Mouse (Mus musculus) adrenal gland, postnatal 36 days (tissue): ENCODE measurements around the gene Cntn4. TPM values are rescaled to one million over a fixed set of nuclear protein-coding genes. Genes with fewer than 3 reads are reported as not detected.

ENCODE experiments used
- DNase-seq, 2 experiments: peaks; one replicate each; pipeline ENCODE4 v3.0.0; 2021; ENCODE audit warnings: mixed read lengths in 1 of 2
- total RNA-seq, 2 experiments: library from RNA; stranded (reverse); gene quantifications; 2 replicates each; pipeline ENCODE4 v1.2.3; 2021

Cntn4 gene
- total RNA-seq, 2 experiments from 2014 or later, result 0.86 to 1.4 TPM

GRCm38 (mm10) chr6:106078629-106079028, 401.2 kb downstream of the Cntn4 start:
- no peak for DNase-seq

GRCm38 (mm10) chr6:106097856-106098255, 420.4 kb downstream of the Cntn4 start:
- DNase-seq, result no peak

- DNase-seq, result peak; percentile 52 to 64
Measured at GRCm38 (mm10) chr6:106118523-106119081, 441.1 kb downstream of the Cntn4 start.

GRCm38 (mm10) chr6:106153530-106153929, 476.1 kb downstream of the Cntn4 start:
- DNase-seq, result no peak

GRCm38 (mm10) chr6:106155362-106155761, 477.9 kb downstream of the Cntn4 start:
- DNase-seq, result no peak

- no peak for DNase-seq
Measured at GRCm38 (mm10) chr6:106177546-106177945, 500.1 kb downstream of the Cntn4 start.

- no peak for DNase-seq
Measured at GRCm38 (mm10) chr6:106181596-106181995, 504.1 kb downstream of the Cntn4 start.

- no peak for DNase-seq
Measured at GRCm38 (mm10) chr6:106200974-106201373, 523.5 kb downstream of the Cntn4 start.

- peak; percentile 66 to 67 for DNase-seq
Measured at GRCm38 (mm10) chr6:106207401-106207800, 529.9 kb downstream of the Cntn4 start.

GRCm38 (mm10) chr6:106213071-106213470, 535.6 kb downstream of the Cntn4 start:
- peak in 1 of 2 experiments; percentile 6 for DNase-seq

GRCm38 (mm10) chr6:106237046-106237948, 559.8 kb downstream of the Cntn4 start:
- no peak for DNase-seq

GRCm38 (mm10) chr6:106241553-106241952, 564.1 kb downstream of the Cntn4 start:
- DNase-seq, result no peak

- no peak for DNase-seq
Measured at GRCm38 (mm10) chr6:106263396-106263795, 585.9 kb downstream of the Cntn4 start.

GRCm38 (mm10) chr6:106265487-106265886, 588.0 kb downstream of the Cntn4 start:
- no peak for DNase-seq

GRCm38 (mm10) chr6:106266304-106266703, 588.8 kb downstream of the Cntn4 start:
- DNase-seq, result no peak

GRCm38 (mm10) chr6:106268723-106269122, 591.3 kb downstream of the Cntn4 start:
- DNase-seq, result no peak

GRCm38 (mm10) chr6:106277139-106277538, 599.7 kb downstream of the Cntn4 start:
- DNase-seq, result no peak

- DNase-seq, result no peak
Measured at GRCm38 (mm10) chr6:106281621-106282020, 604.2 kb downstream of the Cntn4 start.

- DNase-seq, result no peak
Measured at GRCm38 (mm10) chr6:106283815-106284214, 606.4 kb downstream of the Cntn4 start.

GRCm38 (mm10) chr6:106299451-106299850, 622.0 kb downstream of the Cntn4 start:
- DNase-seq, result peak; percentile 58 to 61

- DNase-seq, result no peak
Measured at GRCm38 (mm10) chr6:106300179-106300578, 622.7 kb downstream of the Cntn4 start.

- DNase-seq, result no peak
Measured at GRCm38 (mm10) chr6:106302435-106302834, 625.0 kb downstream of the Cntn4 start.

GRCm38 (mm10) chr6:106328987-106329386, 651.5 kb downstream of the Cntn4 start:
- DNase-seq, result peak in 1 of 2 experiments; percentile 33
